Mouse (Mus musculus): Measurements from ENCODE around the gene Ifngr2. TPM values are rescaled to one million over a fixed set of nuclear protein-coding genes. Genes with fewer than 3 reads are reported as not detected.

The Ifngr2 gene
- polyA plus RNA-seq, 1 experiment = 5.0 TPM

- Histone ChIP-seq H3K4me1 (ENCODE audit: control insufficient read depth, insufficient read depth, low read length) (no peaks in the 10 kb centered on the region), H3K27ac (ENCODE audit: insufficient read depth, low read length) (no peak overlapping the region), H3K9me3 (replicated peaks; ENCODE audit: control insufficient read depth, insufficient read depth, low read length, poor library complexity, severe bottlenecking) (no peaks in the 10 kb centered on the region), H3K4me3 (ENCODE audit: low read depth, low read length) (no peak overlapping the region), H3K27me3 (ENCODE audit: control insufficient read depth, insufficient read depth, low read length, poor library complexity, severe bottlenecking) (no peaks in the 10 kb centered on the region), H3K36me3 (ENCODE audit: control insufficient read depth, insufficient read depth, low read length, poor library complexity, severe bottlenecking) (peaks cover 3% of the 10 kb centered on the region; the same call in 1 of the 2 replicates), H3K9ac (ENCODE audit: low read depth, poor library complexity, severe bottlenecking) (no peak overlapping the region)
- TF ChIP-seq POLR2A (IDR thresholded peaks at IDR 0.05; ENCODE audit: insufficient read depth, low read length) = no peak
- no peak for TF ChIP-seq CTCF (IDR thresholded peaks at IDR 0.05; ENCODE audit: low read depth, low read length)
- no peak for TF ChIP-seq EP300 (IDR thresholded peaks at IDR 0.05; ENCODE audit: insufficient read depth, low read depth, low read length)
Observed at GRCm38 (mm10) chr16:91587730-91588453, 41.0 kb downstream of the Ifngr2 start.

DNA sequence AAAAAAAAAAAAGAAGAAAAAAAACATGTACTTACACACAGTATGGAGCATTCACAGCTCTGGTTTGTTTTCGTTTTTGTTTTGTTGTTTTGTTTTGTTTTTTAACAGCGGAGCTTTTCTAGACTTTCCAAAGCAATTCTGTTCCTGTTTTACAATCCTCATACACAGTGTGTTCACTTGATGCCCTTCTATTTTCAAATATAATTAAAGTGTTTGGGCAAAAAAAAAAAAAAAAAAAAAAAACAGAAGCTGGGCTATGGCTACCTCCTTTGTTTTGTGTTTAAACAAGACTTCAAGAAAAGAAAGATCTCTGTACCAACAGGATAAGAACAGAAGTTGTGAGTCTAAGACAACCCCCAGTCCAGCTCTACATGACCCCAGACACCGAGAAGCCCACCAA is 41.8 kb downstream of the Ifngr2 start:
- Histone ChIP-seq H3K4me1 (ENCODE audit: control insufficient read depth, insufficient read depth, low read length) (no peaks in the 10 kb centered on the region), H3K4me3 (ENCODE audit: low read depth, low read length) (no peak overlapping the region), H3K36me3 (ENCODE audit: control insufficient read depth, insufficient read depth, low read length, poor library complexity, severe bottlenecking) (peaks cover 3% of the 10 kb centered on the region; the same call in 1 of the 2 replicates), H3K27ac (ENCODE audit: insufficient read depth, low read length) (no peak overlapping the region), H3K27me3 (ENCODE audit: control insufficient read depth, insufficient read depth, low read length, poor library complexity, severe bottlenecking) (no peaks in the 10 kb centered on the region), H3K9ac (ENCODE audit: low read depth, poor library complexity, severe bottlenecking) (no peak overlapping the region), H3K9me3 (replicated peaks; ENCODE audit: control insufficient read depth, insufficient read depth, low read length, poor library complexity, severe bottlenecking) (no peaks in the 10 kb centered on the region)
- no peak for TF ChIP-seq CTCF (IDR thresholded peaks at IDR 0.05; ENCODE audit: low read depth, low read length)
- no peak for TF ChIP-seq EP300 (IDR thresholded peaks at IDR 0.05; ENCODE audit: insufficient read depth, low read depth, low read length)
- no peak for TF ChIP-seq POLR2A (IDR thresholded peaks at IDR 0.05; ENCODE audit: insufficient read depth, low read length)

DNA sequence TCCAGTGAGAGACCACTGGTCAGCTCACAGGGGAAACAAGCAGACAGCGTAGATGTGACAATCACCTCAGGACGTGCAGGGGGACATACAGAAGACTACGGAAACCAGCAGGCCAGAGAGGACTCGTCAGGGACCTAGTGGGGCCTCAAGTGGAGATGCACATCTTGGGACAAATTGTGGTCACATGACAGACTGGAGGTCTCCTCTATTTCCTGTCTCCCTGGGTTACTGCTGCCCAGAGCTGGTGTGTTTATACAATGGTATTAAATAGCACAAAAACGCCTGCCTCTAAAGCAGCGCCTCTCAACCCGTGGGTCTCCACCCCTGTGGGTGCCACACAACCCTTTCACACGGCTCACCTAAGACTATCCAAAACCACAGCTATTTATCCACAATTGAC is 45.3 kb downstream of the Ifngr2 start:
- TF ChIP-seq CTCF (IDR thresholded peaks at IDR 0.05; ENCODE audit: low read depth, low read length) (no peak), POLR2A (IDR thresholded peaks at IDR 0.05; ENCODE audit: insufficient read depth, low read length) (no peak), EP300 (IDR thresholded peaks at IDR 0.05; ENCODE audit: insufficient read depth, low read depth, low read length) (no peak)
- Histone ChIP-seq H3K4me1 (ENCODE audit: control insufficient read depth, insufficient read depth, low read length) (no peaks in the 10 kb centered on the region), H3K27ac (ENCODE audit: insufficient read depth, low read length) (no peak overlapping the region), H3K9ac (ENCODE audit: low read depth, poor library complexity, severe bottlenecking) (no peak overlapping the region), H3K36me3 (ENCODE audit: control insufficient read depth, insufficient read depth, low read length, poor library complexity, severe bottlenecking) (no peaks in the 10 kb centered on the region), H3K27me3 (ENCODE audit: control insufficient read depth, insufficient read depth, low read length, poor library complexity, severe bottlenecking) (no peaks in the 10 kb centered on the region), H3K9me3 (replicated peaks; ENCODE audit: control insufficient read depth, insufficient read depth, low read length, poor library complexity, severe bottlenecking) (no peaks in the 10 kb centered on the region), H3K4me3 (ENCODE audit: low read depth, low read length) (no peak overlapping the region)

DNA sequence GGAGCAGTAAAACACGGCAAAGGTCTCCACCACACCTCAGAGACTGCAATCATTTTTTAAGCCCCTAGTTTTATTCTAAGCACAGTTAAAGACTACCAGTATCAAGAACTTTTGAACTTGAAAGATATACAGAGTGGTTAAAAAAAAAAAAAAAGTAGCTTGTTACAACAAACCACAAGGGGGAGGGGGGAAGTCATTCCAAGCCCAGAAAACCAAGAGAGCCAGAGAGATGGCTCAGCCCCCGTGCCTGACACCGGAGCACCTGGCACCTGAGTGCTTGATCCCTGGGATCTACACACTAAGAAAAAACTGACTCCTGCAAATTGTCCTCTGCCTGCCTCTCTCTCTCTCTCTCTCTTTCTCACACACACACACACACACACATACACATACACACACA is 46.4 kb downstream of the Ifngr2 start:
- Histone ChIP-seq H3K4me3 (ENCODE audit: low read depth, low read length) (no peak overlapping the region), H3K9ac (ENCODE audit: low read depth, poor library complexity, severe bottlenecking) (no peak overlapping the region), H3K9me3 (replicated peaks; ENCODE audit: control insufficient read depth, insufficient read depth, low read length, poor library complexity, severe bottlenecking) (no peaks in the 10 kb centered on the region), H3K27ac (ENCODE audit: insufficient read depth, low read length) (no peak overlapping the region), H3K27me3 (ENCODE audit: control insufficient read depth, insufficient read depth, low read length, poor library complexity, severe bottlenecking) (no peaks in the 10 kb centered on the region), H3K4me1 (ENCODE audit: control insufficient read depth, insufficient read depth, low read length) (no peaks in the 10 kb centered on the region), H3K36me3 (ENCODE audit: control insufficient read depth, insufficient read depth, low read length, poor library complexity, severe bottlenecking) (no peaks in the 10 kb centered on the region)
- TF ChIP-seq CTCF (IDR thresholded peaks at IDR 0.05; ENCODE audit: low read depth, low read length) (no peak), EP300 (IDR thresholded peaks at IDR 0.05; ENCODE audit: insufficient read depth, low read depth, low read length) (no peak), POLR2A (IDR thresholded peaks at IDR 0.05; ENCODE audit: insufficient read depth, low read length) (no peak)

- no peaks in the 10 kb centered on the region for H3K27me3 ChIP-seq (ENCODE audit: control insufficient read depth, insufficient read depth, low read length, poor library complexity, severe bottlenecking)
- no peak overlapping the region for H3K9ac ChIP-seq (ENCODE audit: low read depth, poor library complexity, severe bottlenecking)
- no peaks in the 10 kb centered on the region for H3K9me3 ChIP-seq (replicated peaks; ENCODE audit: control insufficient read depth, insufficient read depth, low read length, poor library complexity, severe bottlenecking)
- no peaks in the 10 kb centered on the region for H3K36me3 ChIP-seq (ENCODE audit: control insufficient read depth, insufficient read depth, low read length, poor library complexity, severe bottlenecking)
- H3K4me3 ChIP-seq (ENCODE audit: low read depth, low read length) = no peak overlapping the region
- H3K4me1 ChIP-seq (ENCODE audit: control insufficient read depth, insufficient read depth, low read length) = no peaks in the 10 kb centered on the region
- H3K27ac ChIP-seq (ENCODE audit: insufficient read depth, low read length) = no peak overlapping the region
- TF ChIP-seq CTCF (IDR thresholded peaks at IDR 0.05; ENCODE audit: low read depth, low read length) (no peak), EP300 (IDR thresholded peaks at IDR 0.05; ENCODE audit: insufficient read depth, low read depth, low read length) (no peak), POLR2A (IDR thresholded peaks at IDR 0.05; ENCODE audit: insufficient read depth, low read length) (no peak)
Observed at GRCm38 (mm10) chr16:91595076-91595475, 48.2 kb downstream of the Ifngr2 start.

- TF ChIP-seq CTCF (IDR thresholded peaks at IDR 0.05; ENCODE audit: low read depth, low read length) (no peak), POLR2A (IDR thresholded peaks at IDR 0.05; ENCODE audit: insufficient read depth, low read length) (no peak), EP300 (IDR thresholded peaks at IDR 0.05; ENCODE audit: insufficient read depth, low read depth, low read length) (no peak)
- H3K27me3 ChIP-seq (ENCODE audit: control insufficient read depth, insufficient read depth, low read length, poor library complexity, severe bottlenecking) = no peaks in the 10 kb centered on the region
Observed at GRCm38 (mm10) chr16:91596397-91596778, 49.5 kb downstream of the Ifngr2 start.

More at GRCm38 (mm10) chr16:91596397-91596778, 49.5 kb downstream of the Ifngr2 start:
- H3K9ac ChIP-seq (ENCODE audit: low read depth, poor library complexity, severe bottlenecking) = peak overlapping the region; percentile 73; the same call in 1 of the 2 replicates
- no peak overlapping the region for H3K27ac ChIP-seq (ENCODE audit: insufficient read depth, low read length)
- H3K4me1 ChIP-seq (ENCODE audit: control insufficient read depth, insufficient read depth, low read length) = no peaks in the 10 kb centered on the region
- no peaks in the 10 kb centered on the region for H3K9me3 ChIP-seq (replicated peaks; ENCODE audit: control insufficient read depth, insufficient read depth, low read length, poor library complexity, severe bottlenecking)
- no peaks in the 10 kb centered on the region for H3K36me3 ChIP-seq (ENCODE audit: control insufficient read depth, insufficient read depth, low read length, poor library complexity, severe bottlenecking)
- peak overlapping the region; percentile 91; the same call in 1 of the 2 replicates for H3K4me3 ChIP-seq (ENCODE audit: low read depth, low read length)
